Mouse (Mus musculus) lung, postnatal 0 days (tissue): Measurements from ENCODE around the gene Sirt2. TPM values are rescaled to one million over a fixed set of nuclear protein-coding genes. Genes with fewer than 3 reads are reported as not detected.
A peak's percentile ranks its signal among the peaks of the same experiment; 100 is the strongest.

Experiments
- ATAC-seq: fragments of 200-750 bp; cut with Nextera tagmentation; 2 replicates; pipeline ENCODE4 v1.8.0; 2017; ENCODE audit warnings: moderate library complexity
- DNase-seq: peaks from one replicate; pipeline ENCODE4 v3.0.0-alpha.2; 2016; ENCODE audit warnings: low spot score
- H3K27ac ChIP-seq: fragments of 300-500 bp; sonication (generic); 2 replicates; pipeline ENCODE4 v1.5.1; 2014; ENCODE audit warnings: antibody characterized with exemption, mild to moderate bottlenecking, low read length, mixed read lengths
- H3K27me3 ChIP-seq: fragments of 300-500 bp; sonication (generic); replicated peaks from 2 replicates; pipeline ENCODE4 v1.6.1; 2014; ENCODE audit warnings: low read length, mixed read lengths; ENCODE audit not compliant: insufficient read depth
- H3K36me3 ChIP-seq: fragments of 300-500 bp; sonication (generic); 2 replicates; pipeline ENCODE4 v1.6.1; 2014; ENCODE audit warnings: low read length, mixed read lengths; ENCODE audit not compliant: insufficient read depth
- H3K4me1 ChIP-seq: fragments of 300-500 bp; sonication (generic); 2 replicates; pipeline ENCODE4 v1.6.1; 2014; ENCODE audit warnings: antibody characterized with exemption, low read depth, low read length, mixed read lengths; ENCODE audit not compliant: insufficient read depth
- H3K4me2 ChIP-seq: fragments of 300-500 bp; sonication (generic); replicated peaks from 2 replicates; pipeline ENCODE4 v1.6.1; 2014; ENCODE audit warnings: low read depth, mild to moderate bottlenecking, low read length, moderate library complexity, mixed read lengths
- H3K4me3 ChIP-seq: fragments of 300-500 bp; sonication (generic); 2 replicates; pipeline ENCODE4 v1.5.1; 2014; ENCODE audit warnings: low read depth, low read length
- H3K9ac ChIP-seq: fragments of 300-500 bp; sonication (generic); replicated peaks from 2 replicates; pipeline ENCODE4 v1.6.1; 2014; ENCODE audit warnings: low read depth, mild to moderate bottlenecking
- H3K9me3 ChIP-seq: fragments of 300-500 bp; sonication (generic); 2 replicates; pipeline ENCODE4 v1.6.1; 2016; ENCODE audit warnings: low read length, mixed read lengths
- CTCF ChIP-seq: IDR thresholded peaks from 2 replicates; pipeline ENCODE4 v1.5.1; 2016; ENCODE audit warnings: antibody characterized with exemption, mild to moderate bottlenecking
- EP300 ChIP-seq: IDR thresholded peaks from 2 replicates; pipeline ENCODE4 v1.6.1; 2016; ENCODE audit warnings: antibody characterized with exemption, mild to moderate bottlenecking, control low read depth
- WGBS: fragments of 180-500 bp; shearing (Covaris S2); extraction: QIAGEN DNeasy Blood & Tissue Kit; methylation state at CpG from one replicate; pipeline ENCODE4 v1.1.7; 2014; 5-methylcytosine and 5-hydroxymethylcytosine counted together
- polyA plus RNA-seq: library from polyadenylated mRNA; unstranded; fragments of >200 nt; fragmentation: Nextera tagmentation; extraction: Ambion mirVana; gene quantifications from 2 replicates; pipeline ENCODE4 v1.2.1, GENCODE M21; 2015

The Sirt2 gene
- polyA plus RNA-seq, 1 experiment from 2014 or later = 55.4 TPM

- Histone ChIP-seq H3K27me3 (no peaks in the 10 kb centered on the region), H3K9me3 (no peaks in the 10 kb centered on the region), H3K9ac (no peak overlapping the region), H3K36me3 (peaks cover 5% of the 10 kb centered on the region; the same call in 1 of the 2 replicates), H3K4me2 (no peak overlapping the region), H3K4me3 (no peak overlapping the region), H3K27ac (no peak overlapping the region), H3K4me1 (no peaks in the 10 kb centered on the region)
- DNase-seq = no peak
- WGBS = 54% methylated on average over 8 of the region's 8 CpGs
- TF ChIP-seq EP300 = no peak
- TF ChIP-seq CTCF = peak; percentile 56
- peak; percentile 47 for ATAC-seq
These were observed 23.7 kb downstream of the Sirt2 start for GRCm38 (mm10) chr7:28790066-28790806.

GRCm38 (mm10) chr7:28791706-28792105 is 25.2 kb downstream of the Sirt2 start:
- ATAC-seq = no peak
- no peak for DNase-seq
- peaks cover 5% of the 10 kb centered on the region; the same call in 1 of the 2 replicates for H3K36me3 ChIP-seq
- TF ChIP-seq EP300 = no peak
- no peak for TF ChIP-seq CTCF
- no peaks in the 10 kb centered on the region for H3K27me3 ChIP-seq
- no peak overlapping the region for H3K9ac ChIP-seq
- no peak overlapping the region for H3K4me3 ChIP-seq
- no peaks in the 10 kb centered on the region for H3K9me3 ChIP-seq
- H3K4me2 ChIP-seq = no peak overlapping the region
- no peaks in the 10 kb centered on the region for H3K4me1 ChIP-seq
- H3K27ac ChIP-seq = no peak overlapping the region

GRCm38 (mm10) chr7:28792391-28793185 is 26.1 kb downstream of the Sirt2 start:
- 60% methylated on average over 13 of the region's 14 CpGs for WGBS
- peaks cover 5% of the 10 kb centered on the region; the same call in 1 of the 2 replicates for H3K36me3 ChIP-seq

GRCm38 (mm10) chr7:28793834-28794233 is 27.3 kb downstream of the Sirt2 start:
- peak; percentile 56 for DNase-seq
- Histone ChIP-seq H3K27ac (no peak overlapping the region), H3K4me1 (peaks cover 4% of the 10 kb centered on the region; the same call in 1 of the 2 replicates), H3K4me2 (no peak overlapping the region), H3K9ac (no peak overlapping the region), H3K36me3 (no peaks in the 10 kb centered on the region), H3K4me3 (no peak overlapping the region), H3K9me3 (no peaks in the 10 kb centered on the region), H3K27me3 (no peaks in the 10 kb centered on the region)
- WGBS = 32% methylated on average over 2 of the region's 2 CpGs
- TF ChIP-seq EP300 (no peak), CTCF (peak; percentile 55)
- ATAC-seq = no peak

More at GRCm38 (mm10) chr7:28792391-28793185, 26.1 kb downstream of the Sirt2 start:
- Histone ChIP-seq H3K9me3 (no peaks in the 10 kb centered on the region), H3K4me2 (no peak overlapping the region), H3K4me1 (peaks cover 4% of the 10 kb centered on the region; the same call in 1 of the 2 replicates), H3K27ac (no peak overlapping the region), H3K9ac (no peak overlapping the region), H3K27me3 (no peaks in the 10 kb centered on the region), H3K4me3 (no peak overlapping the region)
- DNase-seq (no peak), ATAC-seq (no peak)
- TF ChIP-seq CTCF (peak; percentile 9; the same call in 1 of the 2 replicates), EP300 (no peak)

DNA sequence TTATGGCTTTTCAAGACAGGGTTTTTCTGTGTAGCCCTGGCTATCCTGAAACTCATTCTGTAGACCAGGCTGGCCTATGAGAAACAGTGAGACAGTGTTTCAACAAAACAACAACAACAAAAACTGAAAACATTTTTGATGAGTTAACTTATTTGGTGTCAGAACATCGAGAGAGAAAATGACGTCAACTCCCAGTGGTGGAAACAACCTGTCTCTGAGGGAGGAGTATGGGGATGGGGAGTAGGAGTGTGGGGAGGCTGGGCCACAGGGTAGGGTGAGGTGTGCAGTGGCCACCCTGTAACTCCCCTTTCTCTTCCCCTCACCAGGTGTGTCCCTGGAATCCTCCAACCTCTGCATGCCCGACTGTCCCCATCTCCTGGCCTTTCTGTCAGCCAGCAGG is 28.0 kb downstream of the Sirt2 start:
- WGBS = 60% methylated on average over 3 of the region's 3 CpGs
- Histone ChIP-seq H3K36me3 (no peaks in the 10 kb centered on the region), H3K4me3 (no peak overlapping the region), H3K9me3 (no peaks in the 10 kb centered on the region), H3K4me1 (peaks cover 4% of the 10 kb centered on the region; the same call in 1 of the 2 replicates), H3K4me2 (no peak overlapping the region), H3K27ac (no peak overlapping the region), H3K27me3 (no peaks in the 10 kb centered on the region), H3K9ac (no peak overlapping the region)
- TF ChIP-seq CTCF (no peak), EP300 (no peak)
- ATAC-seq = no peak
- DNase-seq = no peak

- H3K4me1 ChIP-seq = peaks cover 4% of the 10 kb centered on the region; the same call in 1 of the 2 replicates
- no peaks in the 10 kb centered on the region for H3K9me3 ChIP-seq
- ATAC-seq (peak; percentile 51), DNase-seq (peak; percentile 63)
- H3K27me3 ChIP-seq = no peaks in the 10 kb centered on the region
- peak overlapping the region; percentile 85 for H3K27ac ChIP-seq
- no peak overlapping the region for H3K9ac ChIP-seq
- H3K36me3 ChIP-seq = no peaks in the 10 kb centered on the region
- H3K4me3 ChIP-seq = peak overlapping the region; percentile 22
- WGBS = 48% methylated on average over 15 of the region's 15 CpGs
- TF ChIP-seq CTCF = no peak
- TF ChIP-seq EP300 = peak; percentile 78
- peak overlapping the region; percentile 54 for H3K4me2 ChIP-seq
These were observed 29.3 kb downstream of the Sirt2 start for GRCm38 (mm10) chr7:28795832-28796231.
